Mouse (Mus musculus) kidney, adult 9 months (tissue): ENCODE measurements around the gene Gfpt1.

Experiments used
- DNase-seq: peaks from one replicate; pipeline ENCODE4 v3.0.0; 2022

Gene Gfpt1

DNA sequence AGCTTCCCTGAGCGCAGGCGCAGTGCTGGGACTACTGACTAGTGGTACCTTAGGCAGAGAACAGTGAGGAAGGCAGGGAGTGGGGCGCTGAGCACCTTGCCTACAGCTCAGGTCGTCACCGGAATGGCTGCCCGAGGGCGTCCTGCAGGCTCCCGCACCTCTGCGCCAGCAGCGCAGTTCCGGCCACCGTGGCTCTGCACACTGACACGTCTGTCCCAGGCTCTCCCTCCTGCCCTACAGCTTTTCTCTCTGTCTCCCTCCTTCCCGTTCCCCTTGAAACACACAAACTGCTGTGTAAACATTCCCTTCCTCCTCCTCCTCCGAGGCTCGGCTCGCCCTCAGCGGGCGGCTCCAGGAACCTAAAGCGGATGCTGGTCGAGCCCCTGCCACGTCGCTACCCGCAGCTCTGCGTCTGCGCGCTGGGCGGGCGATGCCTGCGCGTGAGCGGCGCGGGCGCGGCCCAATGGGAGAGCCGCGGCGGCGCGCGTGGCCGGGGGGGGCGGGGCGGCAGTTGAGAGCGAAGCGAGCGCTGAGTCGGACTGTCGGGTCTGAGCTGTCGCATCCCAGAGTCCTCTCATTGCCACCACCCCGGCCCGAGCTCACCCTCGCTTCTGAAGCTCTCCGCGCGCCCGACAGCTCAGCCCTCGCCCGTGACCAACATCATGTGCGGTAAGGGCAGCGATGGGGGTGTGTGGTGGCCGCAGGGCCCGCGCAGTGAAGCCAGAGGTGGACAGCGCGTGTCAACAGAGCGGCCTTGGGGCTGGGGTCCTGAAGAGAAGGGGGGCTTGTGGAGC is at the start of gene Gfpt1:
Gene Gfpt1, plus strand, starts transcription at position 510 of the 794 bp plus-strand sequence.
- peak; percentile 95 for DNase-seq

GRCm38 (mm10) chr6:86994254-86994653 is 48.4 kb upstream of the Gfpt1 start:
- no peak for DNase-seq

GRCm38 (mm10) chr6:86996629-86997307 is 45.9 kb upstream of the Gfpt1 start:
- DNase-seq: peak; percentile 57

- DNase-seq: no peak
Observed at GRCm38 (mm10) chr6:86997360-86997759, 45.3 kb upstream of the Gfpt1 start.

DNA sequence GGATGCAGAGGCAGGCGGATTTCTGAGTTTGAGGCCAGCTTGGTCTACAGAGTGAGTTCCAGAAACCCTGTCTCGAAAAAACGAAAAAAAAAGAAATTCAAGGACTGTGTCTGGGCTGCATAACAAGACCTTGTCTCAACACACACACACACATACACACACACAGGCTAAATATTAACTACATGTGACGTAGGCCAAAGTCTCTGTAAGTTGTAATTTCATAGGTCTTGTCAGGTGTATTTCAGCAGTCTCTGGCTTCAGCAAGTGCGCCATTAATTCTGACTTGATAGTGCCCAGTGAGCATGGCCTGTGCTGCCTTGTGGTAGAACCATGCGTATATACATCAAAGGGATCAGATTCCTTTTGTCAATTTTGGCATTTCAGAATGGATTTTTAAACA is 40.7 kb upstream of the Gfpt1 start:
- DNase-seq: peak; percentile 64

DNA sequence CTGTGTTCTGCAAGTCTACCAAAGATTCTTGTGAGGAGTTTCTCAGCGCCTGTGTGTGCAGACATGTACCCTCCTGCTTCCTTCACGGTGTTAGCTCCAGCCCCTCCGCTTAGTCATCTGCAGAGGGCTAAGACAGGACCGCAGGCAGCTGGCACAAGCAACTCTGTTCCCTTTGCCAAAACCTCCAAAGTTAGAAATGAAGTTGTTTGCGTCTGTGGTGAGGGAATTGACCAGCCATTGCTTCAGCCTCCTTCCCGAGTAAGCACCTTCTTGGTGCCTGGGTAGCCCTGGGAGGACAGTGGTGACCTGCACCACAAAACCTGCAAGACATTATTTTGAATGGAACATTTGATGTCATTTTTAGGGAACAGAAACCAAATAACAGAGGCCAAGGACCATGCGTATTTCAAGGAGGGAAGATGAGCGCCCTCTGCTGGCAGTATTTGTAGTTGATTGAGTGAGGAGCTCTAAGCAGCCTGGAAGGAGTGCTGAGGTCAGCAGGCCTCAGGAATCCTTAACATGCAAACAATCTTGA is 40.1 kb upstream of the Gfpt1 start:
- DNase-seq: peak; percentile 93

- no peak for DNase-seq
Observed at GRCm38 (mm10) chr6:87004099-87004498, 38.5 kb upstream of the Gfpt1 start.

GRCm38 (mm10) chr6:87005577-87005976 is 37.1 kb upstream of the Gfpt1 start:
- DNase-seq: no peak

- DNase-seq: no peak
Observed at GRCm38 (mm10) chr6:87008887-87009286, 33.8 kb upstream of the Gfpt1 start, which contains the start of gene Nfu1. Gene Nfu1, plus strand, starts transcription at chr6:87009236.

- DNase-seq: peak; percentile 96
Observed at GRCm38 (mm10) chr6:87009692-87010328, 32.8 kb upstream of the Gfpt1 start.

GRCm38 (mm10) chr6:87016916-87017315 is 25.7 kb upstream of the Gfpt1 start:
- peak; percentile 70 for DNase-seq

DNA sequence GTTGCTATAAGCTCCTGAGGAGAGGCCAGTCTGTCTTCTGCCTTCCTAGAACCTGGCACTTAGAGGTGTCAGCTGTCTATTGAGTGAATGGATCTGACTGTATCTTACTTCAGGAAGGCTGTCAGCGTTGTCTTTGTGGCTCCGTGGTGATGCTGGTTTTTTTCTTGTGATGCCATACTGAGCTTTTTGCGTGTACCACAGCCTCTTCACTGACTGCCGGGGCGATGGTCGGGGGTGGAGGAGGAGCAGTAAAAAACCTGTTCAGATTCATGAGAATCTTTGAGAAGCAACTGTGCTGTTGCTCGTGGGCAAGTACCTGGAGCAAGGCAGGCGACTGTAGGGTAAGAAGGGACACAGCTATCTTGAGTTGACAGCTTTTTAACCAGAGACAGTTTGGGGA is 23.8 kb upstream of the Gfpt1 start:
- no peak for DNase-seq

DNA sequence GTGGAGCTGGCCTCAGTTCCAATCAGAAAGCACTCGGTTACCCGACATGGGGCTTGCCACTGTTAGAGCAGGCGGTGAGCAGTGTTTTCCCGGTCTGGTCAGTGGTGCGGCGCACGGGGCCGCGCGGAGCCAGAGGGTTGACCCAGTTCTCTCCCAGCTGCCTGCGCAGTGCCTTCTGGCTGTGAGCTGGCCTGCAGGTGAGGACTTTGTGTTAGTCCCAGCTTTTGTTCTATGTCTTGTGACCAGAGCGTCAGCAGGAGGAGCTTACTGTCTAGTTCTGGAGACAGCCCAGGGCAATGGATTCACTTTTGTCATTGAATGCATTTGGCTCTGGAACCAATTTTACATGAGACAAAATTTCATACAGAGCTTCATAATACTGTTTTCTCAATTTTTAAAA is 20.9 kb upstream of the Gfpt1 start:
- DNase-seq: no peak

GRCm38 (mm10) chr6:87026980-87027379 is 15.7 kb upstream of the Gfpt1 start:
- DNase-seq: no peak

- no peak for DNase-seq
Observed at GRCm38 (mm10) chr6:87028881-87029280, 13.8 kb upstream of the Gfpt1 start.

- peak; percentile 90 for DNase-seq
Observed at GRCm38 (mm10) chr6:87031310-87031709, 11.3 kb upstream of the Gfpt1 start.

GRCm38 (mm10) chr6:87032401-87032800 is 10.2 kb upstream of the Gfpt1 start:
- no peak for DNase-seq

GRCm38 (mm10) chr6:87034395-87034794 is 8.3 kb upstream of the Gfpt1 start:
- DNase-seq: no peak

DNA sequence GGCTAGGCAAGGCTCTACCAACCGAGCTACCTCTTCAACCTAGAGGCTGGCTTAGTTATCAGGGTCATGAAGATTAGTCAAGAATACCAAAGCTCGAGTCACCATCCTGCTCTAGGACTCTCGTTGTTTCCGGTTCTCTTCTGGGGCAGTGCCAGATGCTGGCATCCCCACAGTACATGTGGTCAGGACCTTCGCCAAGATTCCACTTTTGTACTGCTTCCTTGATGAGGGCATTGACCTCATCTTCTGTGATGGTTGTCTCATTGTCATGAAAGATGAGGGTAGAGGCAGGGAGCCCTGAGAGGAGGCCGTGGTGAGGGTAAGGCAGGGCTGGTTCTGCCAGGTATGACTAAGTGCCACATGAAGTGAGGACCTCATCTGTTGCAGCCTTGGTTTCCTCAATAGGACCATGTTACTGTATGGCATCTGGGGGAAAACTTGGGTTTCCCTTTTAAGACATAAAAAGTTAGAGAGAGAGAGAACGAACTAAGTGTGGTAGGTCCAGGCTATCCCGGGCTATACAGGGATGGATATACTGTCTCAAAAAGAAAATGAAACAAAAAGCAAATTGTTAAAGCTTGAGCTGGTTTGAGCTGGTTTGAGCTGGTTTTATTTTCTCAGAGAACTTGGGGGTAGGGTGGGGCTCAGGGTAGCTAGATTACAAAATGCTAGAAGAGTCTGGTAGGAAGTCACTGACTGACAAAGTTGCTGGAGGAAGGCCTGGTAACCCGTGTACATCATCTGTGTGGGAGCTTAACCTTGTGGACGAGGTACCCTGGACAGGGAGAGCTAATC is 4.6 kb upstream of the Gfpt1 start:
- DNase-seq: peak; percentile 24

DNA sequence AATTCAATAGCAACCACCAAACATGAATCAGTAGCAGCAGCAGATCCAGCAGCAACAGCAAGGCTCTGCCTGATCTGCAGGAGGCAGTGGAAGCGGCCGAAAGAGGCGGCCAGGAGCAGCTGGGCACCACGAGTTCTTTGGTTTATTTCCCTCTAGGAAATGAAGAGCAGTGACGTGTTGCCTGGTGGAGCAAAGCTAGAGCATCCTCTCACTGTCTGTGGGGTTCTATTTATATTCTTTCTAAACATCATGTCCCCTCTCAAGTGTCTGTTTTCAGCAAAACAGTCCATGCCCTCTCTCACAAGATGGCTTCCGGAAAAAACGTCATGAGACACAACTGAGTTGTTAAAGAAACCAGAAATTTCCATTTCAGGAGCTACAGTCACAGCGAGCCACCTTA is 3.5 kb upstream of the Gfpt1 start:
- DNase-seq: no peak

GRCm38 (mm10) chr6:87040971-87041370 is 1.7 kb upstream of the Gfpt1 start:
- no peak for DNase-seq

- no peak for DNase-seq
Observed at GRCm38 (mm10) chr6:87041431-87041830, 1.2 kb upstream of the Gfpt1 start.

DNA sequence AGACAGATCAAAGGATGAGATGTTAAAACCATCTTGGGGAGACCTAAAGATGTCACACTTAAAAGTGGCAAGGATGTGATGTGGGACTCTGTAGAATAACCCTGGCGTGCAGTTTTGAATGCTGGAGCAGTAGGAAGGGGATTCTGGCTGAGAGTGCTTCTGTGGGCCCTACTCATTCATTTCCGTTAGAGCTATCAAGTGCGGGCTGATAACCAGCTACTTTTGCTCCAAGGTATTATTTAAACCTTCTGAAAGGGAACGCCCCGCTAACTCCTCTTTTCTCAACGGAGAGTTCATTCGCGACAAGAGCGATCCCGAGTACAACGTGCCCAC is 676 bp upstream of the Gfpt1 start:
- no peak for DNase-seq
